Mouse (Mus musculus): ENCODE results near the gene Tmem256. TPM values are rescaled to one million over a fixed set of nuclear protein-coding genes. Genes with fewer than 3 reads are reported as not detected.

Tmem256 gene
- polyA plus RNA-seq, 1 experiment from 2014 or later = 360 TPM

DNA sequence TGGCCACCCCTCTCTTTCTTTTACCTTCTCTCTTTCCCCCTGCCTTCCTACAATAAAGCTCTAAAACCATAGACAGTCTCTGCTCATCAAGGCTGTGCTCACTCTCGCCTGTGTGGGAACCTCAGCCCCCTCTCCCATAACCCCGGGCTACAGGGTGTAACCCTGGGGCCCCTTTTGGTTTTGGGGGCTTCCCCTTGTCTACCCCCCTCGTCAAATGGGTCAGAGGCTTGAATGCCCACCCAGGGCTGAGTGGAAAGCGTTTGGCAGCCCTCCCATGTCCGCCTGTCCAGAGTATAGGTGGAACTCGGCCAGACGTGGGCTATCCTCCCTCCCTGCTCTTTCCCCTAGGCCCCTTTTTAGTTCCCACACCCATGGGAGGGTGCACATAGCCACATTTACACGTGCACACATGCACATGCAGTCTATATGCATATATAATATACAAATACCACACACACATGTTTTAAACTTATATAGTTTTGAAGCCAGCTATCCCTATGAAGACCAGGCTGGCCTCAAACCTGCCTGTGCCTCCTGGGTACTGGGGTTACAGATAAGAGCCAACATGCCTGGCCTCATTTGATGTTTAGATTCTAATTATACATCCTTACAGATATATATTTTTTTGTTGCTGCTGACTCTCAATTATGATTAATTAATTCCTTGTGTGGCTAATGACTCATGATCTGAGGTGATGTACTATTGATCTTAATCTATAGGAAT is 26.0 kb downstream of the Tmem256 start:
- Histone ChIP-seq H3K4me3 (no peak overlapping the region), H3K9me3 (replicated peaks) (no peaks in the 10 kb centered on the region), H3K36me3 (ENCODE audit: poor library complexity, severe bottlenecking) (no peaks in the 10 kb centered on the region), H3K9ac (no peak overlapping the region), H3K4me1 (no peaks in the 10 kb centered on the region), H3K27me3 (peaks cover 8% of the 10 kb centered on the region), H3K4me2 (no peak overlapping the region), H3K27ac (no peak overlapping the region)
- no peak for ATAC-seq
- WGBS = 58% methylated on average over 8 of the region's 8 CpGs

DNA sequence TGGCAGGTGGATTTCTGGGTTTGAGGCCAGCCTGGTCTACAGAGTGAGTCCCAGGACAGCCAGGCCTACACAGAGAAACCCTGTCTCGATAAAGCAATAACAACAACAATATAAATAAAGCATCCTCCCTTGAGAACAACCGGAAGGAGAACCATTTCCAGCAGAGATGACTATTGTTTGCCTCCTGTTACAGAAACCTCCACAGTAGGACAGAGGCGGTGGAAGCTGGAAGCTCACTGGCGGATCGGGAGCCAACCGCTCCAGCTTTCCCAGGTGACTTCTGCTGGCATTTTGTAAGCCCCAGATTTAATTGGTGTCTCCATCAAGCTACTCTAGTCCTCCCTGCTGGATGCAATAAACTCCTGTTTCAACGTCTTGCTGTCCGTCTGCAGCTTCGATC is 27.2 kb downstream of the Tmem256 start:
- no peak for ATAC-seq
- Histone ChIP-seq H3K4me1 (no peaks in the 10 kb centered on the region), H3K4me3 (no peak overlapping the region), H3K4me2 (no peak overlapping the region), H3K27me3 (no peaks in the 10 kb centered on the region), H3K9ac (no peak overlapping the region), H3K9me3 (replicated peaks) (no peaks in the 10 kb centered on the region), H3K27ac (no peak overlapping the region), H3K36me3 (ENCODE audit: poor library complexity, severe bottlenecking) (no peaks in the 10 kb centered on the region)
- 84% methylated on average over 9 of the region's 9 CpGs for WGBS

DNA sequence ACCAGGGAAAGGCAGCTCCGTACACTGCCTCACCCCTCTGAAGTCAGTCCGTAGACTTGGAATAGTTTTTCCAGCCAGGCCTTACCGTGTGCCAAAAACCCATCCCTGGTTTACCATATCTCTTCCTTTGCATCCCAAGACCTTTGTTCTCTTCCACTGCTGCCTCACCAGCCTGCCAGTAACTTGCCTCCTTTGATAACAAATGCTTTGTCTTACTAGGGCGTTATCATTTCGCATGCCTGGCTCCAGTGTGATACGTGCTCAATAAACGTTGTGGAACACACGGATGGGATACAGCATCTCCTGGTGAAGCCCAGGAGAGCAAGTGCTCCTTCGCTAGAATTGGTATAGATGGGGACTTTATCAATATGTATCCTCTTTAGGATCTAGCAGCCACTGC is 29.0 kb downstream of the Tmem256 start:
- H3K4me3 ChIP-seq = no peak overlapping the region
- ATAC-seq = no peak
- 71% methylated on average over 9 of the region's 9 CpGs for WGBS
- H3K27me3 ChIP-seq = no peaks in the 10 kb centered on the region
- no peak overlapping the region for H3K27ac ChIP-seq
- H3K9ac ChIP-seq = no peak overlapping the region
- no peaks in the 10 kb centered on the region for H3K4me1 ChIP-seq
- no peak overlapping the region for H3K4me2 ChIP-seq
- no peaks in the 10 kb centered on the region for H3K36me3 ChIP-seq (ENCODE audit: poor library complexity, severe bottlenecking)
- H3K9me3 ChIP-seq (replicated peaks) = no peaks in the 10 kb centered on the region

DNA sequence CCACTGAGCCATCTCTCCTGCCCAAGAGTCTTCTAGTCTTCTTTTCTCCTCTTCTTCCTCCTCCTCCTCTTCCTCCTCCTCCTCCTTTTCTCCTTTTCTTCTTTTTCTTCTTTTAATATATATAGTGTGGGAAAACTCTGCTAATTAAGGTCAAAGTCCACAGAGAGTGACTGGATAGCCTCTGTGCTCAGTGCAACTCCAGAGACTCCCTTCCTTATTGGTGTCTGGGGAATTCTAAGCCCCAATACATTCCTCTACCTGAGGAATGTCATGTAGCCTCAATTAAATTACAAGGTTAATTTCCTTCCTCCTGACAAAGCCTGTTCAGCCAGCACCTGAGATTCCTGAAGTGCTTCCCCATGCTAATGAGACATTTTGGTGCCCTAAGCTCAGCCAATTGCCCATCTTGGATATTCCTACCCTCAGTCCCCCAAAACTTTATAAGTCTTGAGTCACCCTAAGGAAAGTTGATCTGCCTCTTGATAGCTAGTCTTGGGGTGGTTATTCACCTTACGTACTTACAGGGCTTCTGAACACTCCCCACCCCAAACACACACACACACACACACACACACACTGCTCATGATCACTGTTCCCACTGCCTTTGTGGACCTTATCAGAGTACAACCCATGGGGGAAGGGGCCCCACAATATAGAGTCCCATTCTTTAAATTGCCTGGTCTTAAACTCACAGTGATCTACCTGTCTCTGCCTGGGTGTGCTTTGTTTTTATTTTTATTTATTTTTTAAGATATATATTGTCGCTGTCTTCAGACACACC is 32.2 kb downstream of the Tmem256 start:
- Histone ChIP-seq H3K9ac (no peak overlapping the region), H3K36me3 (ENCODE audit: poor library complexity, severe bottlenecking) (no peaks in the 10 kb centered on the region), H3K4me3 (no peak overlapping the region), H3K4me1 (no peaks in the 10 kb centered on the region), H3K27ac (no peak overlapping the region), H3K4me2 (no peak overlapping the region), H3K9me3 (replicated peaks) (no peaks in the 10 kb centered on the region), H3K27me3 (no peaks in the 10 kb centered on the region)
- no peak for ATAC-seq
- WGBS = 95% methylated on average over 2 of the region's 2 CpGs

DNA sequence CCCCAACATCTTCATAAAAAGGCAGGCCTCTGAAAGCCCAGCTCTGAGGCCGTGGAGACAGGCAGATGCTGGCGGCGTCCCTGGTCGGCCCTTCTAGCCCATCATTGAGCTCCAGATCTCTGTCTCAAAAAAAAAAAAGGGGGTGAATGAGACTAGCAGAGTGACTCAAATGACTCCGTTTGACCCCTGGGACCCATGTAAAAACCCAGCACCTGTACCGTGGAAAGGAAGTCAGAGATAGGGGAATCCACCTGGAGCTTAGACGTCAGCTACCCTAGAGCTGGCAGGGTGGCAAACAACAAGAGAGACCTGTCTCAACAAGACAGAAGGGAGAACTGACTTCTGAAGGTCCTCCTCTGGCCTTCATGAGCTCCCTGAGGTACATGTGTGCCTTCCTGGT is 33.5 kb downstream of the Tmem256 start:
- Histone ChIP-seq H3K4me3 (no peak overlapping the region; the same call in 1 of the 2 replicates), H3K27me3 (no peaks in the 10 kb centered on the region), H3K9me3 (replicated peaks) (no peaks in the 10 kb centered on the region), H3K27ac (no peak overlapping the region), H3K9ac (no peak overlapping the region), H3K36me3 (ENCODE audit: poor library complexity, severe bottlenecking) (no peaks in the 10 kb centered on the region), H3K4me1 (no peaks in the 10 kb centered on the region), H3K4me2 (no peak overlapping the region)
- no peak for ATAC-seq
- WGBS = 92% methylated on average over 7 of the region's 7 CpGs

DNA sequence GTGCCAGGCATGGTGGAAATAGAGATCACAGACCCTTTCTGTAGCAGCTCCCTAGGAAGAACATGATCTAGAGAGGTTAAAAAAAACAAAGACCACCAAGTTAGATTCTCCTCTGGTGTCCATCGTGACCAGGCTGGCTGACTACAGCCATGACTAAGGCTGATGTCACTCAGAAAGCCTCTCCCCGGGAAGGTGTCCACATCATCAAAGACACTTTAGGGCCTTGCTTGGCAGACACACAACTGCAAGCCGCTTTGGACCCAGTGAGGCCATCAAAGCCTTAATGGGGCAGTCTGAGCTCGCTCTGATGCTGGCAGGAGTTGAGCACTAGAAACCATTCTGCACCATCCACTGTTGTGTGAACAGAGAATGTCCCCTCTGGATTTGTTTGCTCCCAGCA is 34.1 kb downstream of the Tmem256 start:
- no peaks in the 10 kb centered on the region for H3K27me3 ChIP-seq
- no peak overlapping the region for H3K9ac ChIP-seq
- ATAC-seq = no peak
- no peaks in the 10 kb centered on the region for H3K9me3 ChIP-seq (replicated peaks)
- no peak overlapping the region for H3K27ac ChIP-seq
- H3K4me1 ChIP-seq = peaks cover 6% of the 10 kb centered on the region; the same call in 1 of the 2 replicates
- no peaks in the 10 kb centered on the region for H3K36me3 ChIP-seq (ENCODE audit: poor library complexity, severe bottlenecking)
- no peak overlapping the region for H3K4me2 ChIP-seq
- H3K4me3 ChIP-seq = no peak overlapping the region
- 80% methylated on average over 4 of the region's 4 CpGs for WGBS

DNA sequence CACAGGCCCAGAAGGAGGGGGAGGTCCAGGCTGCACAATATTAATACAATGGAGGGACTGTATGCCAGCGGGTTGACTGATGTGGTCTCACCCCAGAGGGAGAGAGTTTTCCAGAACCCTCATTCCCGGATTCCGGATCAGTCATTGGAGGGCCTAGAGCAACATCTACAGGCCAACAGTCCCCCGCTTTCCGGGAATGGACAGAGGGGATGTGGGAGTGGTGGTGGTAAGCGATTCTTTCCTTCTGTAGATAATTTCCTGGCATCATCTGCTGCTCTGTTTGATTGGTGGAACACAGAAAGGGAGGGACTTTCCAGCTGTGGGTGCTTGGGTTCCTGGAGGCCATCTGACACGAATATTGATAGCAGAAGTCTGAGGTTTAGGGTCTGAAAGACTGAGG is 37.9 kb downstream of the Tmem256 start:
- no peak overlapping the region for H3K27ac ChIP-seq
- peaks cover 19% of the 10 kb centered on the region for H3K4me1 ChIP-seq
- H3K27me3 ChIP-seq = peaks cover 22% of the 10 kb centered on the region
- WGBS = 74% methylated on average over 7 of the region's 7 CpGs
- no peak overlapping the region for H3K9ac ChIP-seq
- H3K36me3 ChIP-seq (ENCODE audit: poor library complexity, severe bottlenecking) = no peaks in the 10 kb centered on the region
- H3K4me3 ChIP-seq = no peak overlapping the region
- no peak for ATAC-seq
- no peak overlapping the region for H3K4me2 ChIP-seq
- H3K9me3 ChIP-seq (replicated peaks) = no peaks in the 10 kb centered on the region

DNA sequence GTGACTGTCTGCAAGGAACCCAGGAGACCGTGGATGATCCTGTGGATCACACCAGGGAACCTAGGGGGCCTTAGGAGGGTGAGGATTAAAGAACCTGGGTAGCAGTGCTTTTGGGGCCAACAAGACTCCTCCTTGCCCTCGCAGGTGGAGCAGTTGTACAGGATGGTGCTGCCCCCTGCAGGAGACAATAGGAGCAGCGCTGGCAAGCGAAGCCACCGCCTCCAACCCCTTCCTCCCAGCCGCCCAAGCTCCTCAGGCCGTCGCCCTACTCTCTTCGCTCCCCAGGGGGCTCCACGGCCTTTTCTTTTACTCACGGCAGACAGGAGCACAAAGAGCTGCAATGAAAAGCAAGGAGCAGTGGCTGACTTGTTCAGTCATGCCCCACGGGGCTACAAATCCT is 38.6 kb downstream of the Tmem256 start:
- H3K4me2 ChIP-seq = peak overlapping the region; percentile 48
- no peaks in the 10 kb centered on the region for H3K9me3 ChIP-seq (replicated peaks)
- peak overlapping the region; percentile 17 for H3K4me3 ChIP-seq
- 0 out of 2 replicates have a peak overlapping the region, but pooled peaks have one; percentile 37 for H3K9ac ChIP-seq
- H3K36me3 ChIP-seq (ENCODE audit: poor library complexity, severe bottlenecking) = no peaks in the 10 kb centered on the region
- peak; percentile 52; the same call in 1 of the 2 replicates for ATAC-seq
- peaks cover 29% of the 10 kb centered on the region for H3K27me3 ChIP-seq
- H3K4me1 ChIP-seq = peaks cover 26% of the 10 kb centered on the region
- H3K27ac ChIP-seq = no peak overlapping the region; the same call in 1 of the 2 replicates
- 2% methylated on average over 12 of the region's 12 CpGs for WGBS

DNA sequence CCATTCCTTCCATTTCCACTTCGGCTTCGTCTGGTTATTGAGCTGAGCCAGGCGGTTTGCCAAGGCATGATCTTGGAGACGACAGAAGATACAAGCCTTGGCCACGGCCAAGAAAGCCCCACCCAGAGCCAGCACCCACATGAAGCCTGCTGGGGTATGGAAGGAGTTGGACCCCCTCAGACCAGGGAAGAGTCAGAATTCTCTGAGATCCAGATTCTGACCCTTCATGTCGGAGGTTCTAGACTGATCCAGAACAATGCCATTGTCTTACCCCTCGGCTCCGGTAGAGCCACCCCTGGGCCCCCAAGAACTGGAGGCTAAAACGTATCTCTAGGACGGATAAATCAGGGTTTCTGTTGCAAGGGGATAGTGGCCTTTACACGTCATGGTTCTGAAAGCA is 39.6 kb downstream of the Tmem256 start, which contains the start of gene Tmem95:
Gene Tmem95 (minus strand): TSS at position 141 of the 400 bp plus-strand sequence.
- H3K4me2 ChIP-seq = peak within 1 kb of the TSS; percentile 48
- no peak for ATAC-seq
- no peak within 1 kb of the TSS; the same call in 1 of the 2 replicates for H3K27ac ChIP-seq
- H3K9ac ChIP-seq = 0 out of 2 replicates have a peak within 1 kb of the TSS, but pooled peaks have one; percentile 37
- H3K36me3 ChIP-seq (ENCODE audit: poor library complexity, severe bottlenecking) = no peaks in the 10 kb centered on the region
- H3K4me3 ChIP-seq = peak within 1 kb of the TSS; percentile 17
- peaks cover 39% of the 10 kb centered on the region for H3K27me3 ChIP-seq
- WGBS = 87% methylated on average over 11 of the region's 11 CpGs
- H3K4me1 ChIP-seq = peaks cover 26% of the 10 kb centered on the region
- no peaks in the 10 kb centered on the region for H3K9me3 ChIP-seq (replicated peaks)

DNA sequence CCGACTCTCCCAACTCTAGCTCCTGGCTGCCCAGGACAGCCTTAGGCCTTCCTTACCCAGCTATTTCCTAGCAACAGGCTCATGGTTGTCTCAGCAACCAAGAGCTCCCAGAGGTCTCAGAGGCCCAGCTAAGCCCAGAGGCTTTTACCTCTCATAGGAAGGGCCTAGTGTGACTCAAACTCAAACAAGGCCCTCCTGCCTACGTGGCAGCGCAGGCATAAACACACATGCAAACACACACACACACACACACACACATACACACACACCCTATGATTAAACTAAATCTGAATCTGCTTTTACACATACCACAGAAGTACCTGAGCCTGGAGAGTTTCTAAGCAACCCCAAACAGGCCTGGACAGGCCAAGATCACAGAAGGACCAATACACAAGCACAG is 40.1 kb downstream of the Tmem256 start:
- no peak overlapping the region for H3K27ac ChIP-seq
- H3K9ac ChIP-seq = no peak overlapping the region
- H3K27me3 ChIP-seq = peaks cover 39% of the 10 kb centered on the region
- peaks cover 26% of the 10 kb centered on the region for H3K4me1 ChIP-seq
- 88% methylated on average over 3 of the region's 3 CpGs for WGBS
- H3K4me3 ChIP-seq = no peak overlapping the region
- no peak for ATAC-seq
- no peak overlapping the region for H3K4me2 ChIP-seq
- no peaks in the 10 kb centered on the region for H3K36me3 ChIP-seq (ENCODE audit: poor library complexity, severe bottlenecking)
- H3K9me3 ChIP-seq (replicated peaks) = no peaks in the 10 kb centered on the region

DNA sequence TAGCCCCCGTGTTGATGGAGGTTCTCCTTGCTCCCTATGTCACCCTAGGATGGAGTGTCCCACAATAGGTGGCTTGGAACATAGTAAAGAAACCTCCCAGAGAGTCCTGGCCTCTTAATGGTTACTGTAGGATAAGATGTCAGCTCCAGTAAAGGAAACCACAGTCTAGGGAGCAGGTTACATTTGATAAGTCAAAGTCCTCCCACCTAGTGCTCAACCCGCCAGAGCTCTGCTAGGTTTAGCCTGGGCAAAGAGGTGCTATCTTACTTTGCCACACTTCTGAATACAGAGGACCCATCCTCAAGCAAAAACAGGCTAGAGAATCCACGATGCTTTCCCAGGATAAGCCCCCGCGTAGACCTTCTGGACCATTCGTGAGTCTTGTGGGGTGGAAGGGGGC is 40.6 kb downstream of the Tmem256 start:
- no peak for ATAC-seq
- Histone ChIP-seq H3K27me3 (peaks cover 39% of the 10 kb centered on the region), H3K36me3 (ENCODE audit: poor library complexity, severe bottlenecking) (no peaks in the 10 kb centered on the region), H3K4me1 (peaks cover 26% of the 10 kb centered on the region), H3K4me3 (no peak overlapping the region), H3K9me3 (replicated peaks) (no peaks in the 10 kb centered on the region), H3K9ac (no peak overlapping the region), H3K27ac (no peak overlapping the region), H3K4me2 (no peak overlapping the region)
- 88% methylated on average over 6 of the region's 6 CpGs for WGBS

DNA sequence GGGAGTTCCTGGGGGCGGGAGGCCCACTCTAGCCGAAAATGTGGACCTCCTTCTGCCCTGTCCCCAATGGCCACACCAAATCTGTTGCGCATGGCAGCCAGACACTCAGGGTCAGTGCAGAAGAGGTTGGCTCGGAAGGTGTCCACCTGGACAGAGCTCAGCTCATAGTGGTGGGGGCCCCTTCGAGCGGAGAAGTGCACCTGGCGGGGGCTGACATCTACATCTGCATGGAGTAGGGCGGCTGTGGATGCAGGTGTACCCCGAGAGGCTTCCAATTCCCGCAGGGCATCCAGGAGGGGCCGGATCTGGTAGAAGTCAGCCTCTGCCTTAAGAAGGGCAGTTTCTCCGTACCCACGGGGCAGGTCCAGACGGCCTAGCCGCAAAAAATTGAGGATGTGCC is 41.4 kb downstream of the Tmem256 start:
- WGBS = 62% methylated on average over 15 of the region's 15 CpGs
- Histone ChIP-seq H3K27ac (no peak overlapping the region), H3K4me1 (peaks cover 26% of the 10 kb centered on the region), H3K27me3 (peaks cover 39% of the 10 kb centered on the region), H3K9me3 (replicated peaks) (no peaks in the 10 kb centered on the region), H3K36me3 (ENCODE audit: poor library complexity, severe bottlenecking) (no peaks in the 10 kb centered on the region), H3K4me2 (peak overlapping the region; percentile 67), H3K4me3 (no peak overlapping the region), H3K9ac (peak overlapping the region; percentile 58; the same call in 1 of the 2 replicates)
- ATAC-seq = no peak

All from forebrain, embryonic 13.5 days (tissue).